Mouse (Mus musculus): ENCODE measurements around the gene Zfp853. TPM values are rescaled to one million over a fixed set of nuclear protein-coding genes. Genes with fewer than 3 reads are reported as not detected.

Zfp853 gene
- total and polyA plus RNA-seq, 3 experiments: 0.21 TPM; not detected in 2

GRCm38 (mm10) chr5:143253186-143253880, 40.1 kb downstream of the Zfp853 start:
- H3K4me3 ChIP-seq (replicated peaks in 1 of 3; ENCODE audit: low read depth in 2 of 3, low read length in 2 of 3, poor library complexity in 1 of 3): no peak overlapping the region
- in situ Hi-C loops (cut with MboI; ENCODE audit: low pct_ligation_motif_present, low pct_unique_long_range_greater_than_20kb, low sequenced_read_pairs) (no loop called here), dilution Hi-C loops (cut with MboI; ENCODE audit: extremely low pct_ligation_motif_present, extremely low pct_unique_long_range_greater_than_20kb, low sequenced_read_pairs) (no loop called here)
- no peak overlapping the region for H3K27ac ChIP-seq (ENCODE audit: insufficient read depth, low read depth)
- H3K4me1 ChIP-seq (ENCODE audit: control insufficient read depth in 1 of 2, insufficient read depth in 2 of 2): peaks cover 0 to 3% of the 10 kb centered on the region in 2 experiments; a peak in 1 of 4 replicates
- H3K36me3 ChIP-seq (replicated peaks in 1 of 2; ENCODE audit: control insufficient read depth in 1 of 2, insufficient read depth in 1 of 2, low read length in 1 of 2): peaks cover 31 to 82% of the 10 kb centered on the region in 2 experiments
- H3K9me3 ChIP-seq (replicated peaks; ENCODE audit: low read length): peaks cover 35% of the 10 kb centered on the region
- no peaks in the 10 kb centered on the region for H3K79me2 ChIP-seq (replicated peaks; ENCODE audit: control insufficient read depth, extremely low read depth, insufficient read depth, poor library complexity, severe bottlenecking)
- H3K27me3 ChIP-seq (replicated peaks): no peaks in the 10 kb centered on the region
- H3K4me2 ChIP-seq (ENCODE audit: insufficient read depth, low read depth, poor library complexity, severe bottlenecking): no peak overlapping the region
- no peak overlapping the region for H3K9ac ChIP-seq (ENCODE audit: insufficient read depth, low read depth)
- DNase-seq (ENCODE audit: extremely low read depth): no peak
- TF ChIP-seq ZKSCAN1 (IDR thresholded peaks at IDR 0.05; ENCODE audit: borderline replicate concordance, low read depth, low read length) (no peak), ZC3H11A (IDR thresholded peaks at IDR 0.05; ENCODE audit: low read depth, low read length) (no peak), CHD1 (IDR thresholded peaks at IDR 0.05; ENCODE audit: low read depth, low read length) (no peak), EP300 (IDR thresholded peaks at IDR 0.05; ENCODE audit: low read length) (no peak), KAT2A (IDR thresholded peaks at IDR 0.05; ENCODE audit: insufficient replicate concordance, low read length) (no peak), TCF12 (IDR thresholded peaks at IDR 0.05; ENCODE audit: low read depth, low read length) (no peak), ZMIZ1 (IDR thresholded peaks at IDR 0.05; ENCODE audit: low read depth, low read length) (no peak), ELF1 (IDR thresholded peaks at IDR 0.05; ENCODE audit: low read depth, low read length) (no peak), CHD2 (IDR thresholded peaks at IDR 0.05; ENCODE audit: low read length) (no peak), POLR2A (IDR thresholded peaks at IDR 0.05; ENCODE audit: low read depth, low read length) (no peak), MAFK (IDR thresholded peaks at IDR 0.05; ENCODE audit: insufficient replicate concordance, low read length) (no peak), SMC3 (IDR thresholded peaks at IDR 0.05; ENCODE audit: low read depth, low read length) (no peak), NELFE (IDR thresholded peaks at IDR 0.05; ENCODE audit: low read depth, low read length) (no peak), IRF4 (IDR thresholded peaks at IDR 0.05; ENCODE audit: low read depth, low read length) (no peak), PAX5 (IDR thresholded peaks at IDR 0.05; ENCODE audit: low read length) (no peak), MAX (IDR thresholded peaks at IDR 0.05; ENCODE audit: low read length) (no peak), POLR2AphosphoS2 (IDR thresholded peaks at IDR 0.05; ENCODE audit: low read depth, low read length) (no peak), RAD21 (IDR thresholded peaks at IDR 0.05; ENCODE audit: low read depth, low read length) (no peak), MAZ (IDR thresholded peaks at IDR 0.05; ENCODE audit: low read depth, low read length) (no peak)

GRCm38 (mm10) chr5:143252791-143253185, 40.6 kb downstream of the Zfp853 start:
- peaks cover 36 to 85% of the 10 kb centered on the region in 2 experiments for H3K36me3 ChIP-seq (replicated peaks in 1 of 2; ENCODE audit: control insufficient read depth in 1 of 2, insufficient read depth in 1 of 2, low read length in 1 of 2)
- no peaks in the 10 kb centered on the region for H3K79me2 ChIP-seq (replicated peaks; ENCODE audit: control insufficient read depth, extremely low read depth, insufficient read depth, poor library complexity, severe bottlenecking)
- no peak overlapping the region for H3K4me3 ChIP-seq (replicated peaks in 1 of 3; ENCODE audit: low read depth in 2 of 3, low read length in 2 of 3, poor library complexity in 1 of 3)
- H3K4me2 ChIP-seq (ENCODE audit: insufficient read depth, low read depth, poor library complexity, severe bottlenecking): no peak overlapping the region
- no peak for DNase-seq (ENCODE audit: extremely low read depth)
- in situ Hi-C loops (cut with MboI; ENCODE audit: low pct_ligation_motif_present, low pct_unique_long_range_greater_than_20kb, low sequenced_read_pairs): no loop called here
- dilution Hi-C loops (cut with MboI; ENCODE audit: extremely low pct_ligation_motif_present, extremely low pct_unique_long_range_greater_than_20kb, low sequenced_read_pairs): no loop called here
- no peak overlapping the region for H3K27ac ChIP-seq (ENCODE audit: insufficient read depth, low read depth)
- no peaks in the 10 kb centered on the region for H3K27me3 ChIP-seq (replicated peaks)
- H3K9ac ChIP-seq (ENCODE audit: insufficient read depth, low read depth): no peak overlapping the region
- TF ChIP-seq CTCF (conservative IDR thresholded peaks at IDR 0.05 in 1 of 2, IDR thresholded peaks at IDR 0.05 in 1 of 2; ENCODE audit: low read depth in 2 of 2, low read length in 2 of 2) (no peak), ZKSCAN1 (IDR thresholded peaks at IDR 0.05; ENCODE audit: borderline replicate concordance, low read depth, low read length) (no peak), POLR2A (IDR thresholded peaks at IDR 0.05; ENCODE audit: low read depth, low read length) (no peak), UBTF (IDR thresholded peaks at IDR 0.05; ENCODE audit: low read depth, low read length) (no peak), USF1 (IDR thresholded peaks at IDR 0.05; ENCODE audit: low read depth, low read length) (no peak), MXI1 (IDR thresholded peaks at IDR 0.05; ENCODE audit: low read depth, low read length) (no peak), E2F4 (IDR thresholded peaks at IDR 0.05; ENCODE audit: insufficient replicate concordance, low read depth, low read length) (no peak), KAT2A (IDR thresholded peaks at IDR 0.05; ENCODE audit: insufficient replicate concordance, low read length) (no peak), NRF1 (IDR thresholded peaks at IDR 0.05; ENCODE audit: low read depth, low read length) (no peak), MEF2A (IDR thresholded peaks at IDR 0.05; ENCODE audit: borderline replicate concordance, low read depth, low read length) (no peak), ELF1 (IDR thresholded peaks at IDR 0.05; ENCODE audit: low read depth, low read length) (no peak), SIN3A (IDR thresholded peaks at IDR 0.05; ENCODE audit: low read length) (no peak)
- peaks cover 0 to 3% of the 10 kb centered on the region in 2 experiments; a peak in 1 of 4 replicates for H3K4me1 ChIP-seq (ENCODE audit: control insufficient read depth in 1 of 2, insufficient read depth in 2 of 2)
- peaks cover 35% of the 10 kb centered on the region for H3K9me3 ChIP-seq (replicated peaks; ENCODE audit: low read length)

All from CH12.LX (cell line).